Mouse (Mus musculus) mouse embryonic stem cell (cell line): ENCODE results near the gene Adora1.
"Not testable (repeated sequence)": the region's sequence is repeated elsewhere in the genome, so short reads cannot be mapped to it uniquely, and the experiment has no call there.

Source experiments
- in situ Hi-C, 2 experiments: fragments of 300-500 bp; cut with MboI; formaldehyde crosslinking; loops; 1 replicate in 1 of 2; 3 replicates in 1 of 2; pipeline ENCODE4 v1.14.3; 2019 to 2020; ENCODE audit warnings: low sequenced_read_pairs in 2 of 2, low pct_unique_long_range_greater_than_20kb in 1 of 2, mixed read lengths in 1 of 2; ENCODE audit not compliant: unreplicated experiment in 1 of 2

The Adora1 gene

GRCm38 (mm10) chr1:134235391-134235921 is at the start of gene Adora1:
Gene Adora1, minus strand, starts transcription at chr1:134235431.
- in situ Hi-C loops: no loop called here

- in situ Hi-C loops: no loop called here
These were observed 47.9 kb upstream of the Adora1 start for GRCm38 (mm10) chr1:134283108-134283507.

GRCm38 (mm10) chr1:134282342-134282741 is 47.1 kb upstream of the Adora1 start:
- in situ Hi-C loops: no loop called here

DNA sequence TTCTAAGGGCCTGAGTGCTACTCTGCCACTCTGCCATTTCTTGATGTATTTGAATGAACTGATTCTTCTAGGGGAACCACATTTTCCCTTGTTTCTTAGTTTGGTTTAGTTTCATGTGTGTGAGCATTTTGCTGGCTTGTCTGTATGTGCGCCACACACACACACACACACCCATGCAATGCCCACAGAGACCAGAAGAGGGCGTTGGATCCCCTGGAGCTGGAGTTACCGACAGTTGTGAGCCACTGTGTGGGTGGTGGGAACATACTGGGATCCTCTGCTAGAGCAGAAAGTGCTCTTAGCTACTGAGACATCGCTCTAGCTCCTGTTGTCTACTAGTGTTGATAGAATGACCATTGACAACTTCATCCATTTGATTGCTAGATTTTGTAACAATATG is 46.3 kb upstream of the Adora1 start:
- in situ Hi-C loops: no loop called here

DNA sequence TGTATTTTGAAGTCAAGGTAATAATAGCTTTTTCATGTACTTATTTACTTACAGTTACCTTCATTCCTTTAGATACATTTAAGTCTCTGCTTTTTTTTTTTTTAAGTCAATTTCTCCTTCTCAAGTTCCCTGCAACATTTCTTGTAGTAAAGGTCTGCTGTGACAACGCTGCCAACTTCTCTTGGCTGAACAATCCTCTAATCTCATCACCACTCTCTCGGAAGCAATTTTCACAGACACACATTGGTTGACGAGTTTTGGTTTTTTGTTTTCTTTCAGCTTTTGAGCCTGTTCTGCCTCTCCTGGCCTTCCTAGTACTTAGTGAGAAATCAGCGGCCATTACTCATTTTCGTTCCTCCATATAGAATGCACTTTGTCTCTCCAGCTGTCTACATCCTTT is 44.9 kb upstream of the Adora1 start:
- in situ Hi-C loops: no loop called here

- in situ Hi-C loops: no loop called here
These were observed 41.6 kb upstream of the Adora1 start for GRCm38 (mm10) chr1:134276823-134277222.

- in situ Hi-C loops: no loop called here
These were observed 40.6 kb upstream of the Adora1 start for GRCm38 (mm10) chr1:134275616-134276464.

GRCm38 (mm10) chr1:134274483-134274920 is 39.3 kb upstream of the Adora1 start:
- in situ Hi-C loops: no loop called here

- in situ Hi-C loops: no loop called here
These were observed 38.5 kb upstream of the Adora1 start for GRCm38 (mm10) chr1:134273493-134274395.

DNA sequence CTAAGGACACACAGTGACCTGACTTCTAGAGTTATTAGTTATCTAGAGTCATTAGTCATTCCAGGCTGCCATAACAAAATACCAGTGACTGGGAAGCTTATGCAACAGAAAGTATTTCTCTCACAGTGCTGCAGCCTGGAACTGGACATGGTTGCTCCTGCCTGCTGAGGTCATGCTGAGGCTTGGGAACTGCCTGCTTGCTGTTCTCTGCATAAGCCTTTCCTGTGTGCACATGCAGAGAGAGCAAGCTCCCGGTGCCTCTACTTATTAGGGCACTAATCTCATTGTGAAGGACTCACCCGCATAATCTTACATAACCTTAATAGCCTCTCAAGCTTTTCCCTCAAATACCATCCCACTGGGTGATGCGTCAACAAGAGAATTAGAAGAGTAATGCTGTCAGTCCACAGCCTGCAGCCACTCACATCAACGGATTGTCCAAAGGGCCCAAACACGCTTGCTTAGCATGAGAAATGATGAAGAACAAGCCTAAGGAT is 37.6 kb upstream of the Adora1 start:
- in situ Hi-C loops: no loop called here

DNA sequence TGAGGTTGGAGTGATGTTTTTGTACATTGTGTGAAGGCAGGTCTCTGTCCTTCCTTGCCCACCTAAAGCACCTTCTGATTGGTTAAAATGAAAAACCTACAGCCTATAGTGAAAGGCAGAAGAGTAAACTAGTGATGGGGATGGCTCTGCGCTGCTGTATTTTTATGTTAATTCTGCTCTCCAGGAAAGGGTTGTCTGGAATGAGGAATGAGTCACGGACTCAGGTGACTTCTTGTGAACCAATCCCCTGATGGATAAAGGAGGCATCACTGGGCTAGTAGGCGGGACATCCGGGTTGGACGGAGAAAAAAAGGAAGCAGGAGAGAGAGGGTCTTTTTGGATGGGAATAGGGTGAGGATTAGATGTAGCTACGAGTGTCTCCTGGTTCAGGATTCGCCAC is 34.8 kb upstream of the Adora1 start:
- in situ Hi-C loops: no loop called here

DNA sequence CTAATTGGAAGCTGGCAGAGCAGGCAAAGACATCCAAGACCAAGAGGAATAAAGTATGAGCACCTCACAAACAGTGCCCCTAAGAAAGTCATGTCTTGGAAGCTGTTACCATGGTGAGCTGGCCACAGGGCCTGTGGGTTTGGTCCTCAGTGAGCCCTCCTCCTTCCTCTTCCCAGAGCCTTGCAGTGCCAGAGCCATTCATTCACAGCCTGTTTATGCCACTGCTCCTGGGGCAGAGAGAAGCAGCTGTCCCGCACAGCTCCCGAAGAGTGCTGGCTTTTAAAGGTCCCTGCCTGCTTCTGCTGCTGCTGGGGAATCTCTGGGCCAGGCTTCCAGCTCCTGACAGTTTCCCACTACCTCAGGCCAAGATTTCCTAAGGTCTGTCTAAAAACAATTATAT is 30.6 kb upstream of the Adora1 start:
- in situ Hi-C loops: no loop called here

- in situ Hi-C loops: no loop called here
These were observed 29.1 kb upstream of the Adora1 start for GRCm38 (mm10) chr1:134264341-134264740.

GRCm38 (mm10) chr1:134249681-134250080 is 14.4 kb upstream of the Adora1 start:
- in situ Hi-C loops: not testable (repeated sequence)

GRCm38 (mm10) chr1:134246590-134246989 is 11.4 kb upstream of the Adora1 start:
- in situ Hi-C loops: no loop called here

DNA sequence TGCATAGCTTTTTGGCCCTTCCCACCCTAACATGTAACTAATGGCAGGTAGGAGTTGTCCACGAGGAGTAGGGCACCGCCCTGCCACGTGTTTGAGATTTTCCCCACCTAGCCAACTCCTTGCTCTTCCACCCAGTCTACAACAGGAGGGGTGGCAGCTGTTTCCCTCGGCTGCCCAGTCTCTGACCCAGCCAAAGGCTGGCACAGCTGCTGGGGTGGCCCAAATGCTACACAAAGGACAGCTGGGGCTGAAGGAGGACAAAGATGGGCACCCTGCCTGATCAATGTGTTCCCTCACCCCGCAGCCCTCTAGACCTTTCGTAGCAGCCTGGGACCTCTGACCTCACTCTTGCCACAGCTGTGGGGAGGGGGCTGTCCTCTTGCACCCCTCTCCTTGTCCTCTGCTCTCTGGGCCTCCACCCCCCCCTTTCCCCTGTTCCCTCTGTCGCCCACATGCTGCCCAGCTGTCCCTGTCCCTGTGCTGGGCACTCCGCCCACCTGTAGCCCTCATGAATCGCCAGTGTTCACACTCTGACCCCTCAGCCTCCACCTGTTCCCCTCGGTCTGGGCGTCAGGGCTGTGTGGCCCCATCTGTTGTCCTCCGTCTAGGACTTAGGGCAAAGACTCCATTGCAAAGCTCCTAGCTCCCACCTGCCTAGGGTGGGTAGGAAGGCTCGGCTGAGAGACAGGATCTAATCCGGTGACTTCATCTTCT is 9.9 kb upstream of the Adora1 start:
- in situ Hi-C loops: no loop called here

DNA sequence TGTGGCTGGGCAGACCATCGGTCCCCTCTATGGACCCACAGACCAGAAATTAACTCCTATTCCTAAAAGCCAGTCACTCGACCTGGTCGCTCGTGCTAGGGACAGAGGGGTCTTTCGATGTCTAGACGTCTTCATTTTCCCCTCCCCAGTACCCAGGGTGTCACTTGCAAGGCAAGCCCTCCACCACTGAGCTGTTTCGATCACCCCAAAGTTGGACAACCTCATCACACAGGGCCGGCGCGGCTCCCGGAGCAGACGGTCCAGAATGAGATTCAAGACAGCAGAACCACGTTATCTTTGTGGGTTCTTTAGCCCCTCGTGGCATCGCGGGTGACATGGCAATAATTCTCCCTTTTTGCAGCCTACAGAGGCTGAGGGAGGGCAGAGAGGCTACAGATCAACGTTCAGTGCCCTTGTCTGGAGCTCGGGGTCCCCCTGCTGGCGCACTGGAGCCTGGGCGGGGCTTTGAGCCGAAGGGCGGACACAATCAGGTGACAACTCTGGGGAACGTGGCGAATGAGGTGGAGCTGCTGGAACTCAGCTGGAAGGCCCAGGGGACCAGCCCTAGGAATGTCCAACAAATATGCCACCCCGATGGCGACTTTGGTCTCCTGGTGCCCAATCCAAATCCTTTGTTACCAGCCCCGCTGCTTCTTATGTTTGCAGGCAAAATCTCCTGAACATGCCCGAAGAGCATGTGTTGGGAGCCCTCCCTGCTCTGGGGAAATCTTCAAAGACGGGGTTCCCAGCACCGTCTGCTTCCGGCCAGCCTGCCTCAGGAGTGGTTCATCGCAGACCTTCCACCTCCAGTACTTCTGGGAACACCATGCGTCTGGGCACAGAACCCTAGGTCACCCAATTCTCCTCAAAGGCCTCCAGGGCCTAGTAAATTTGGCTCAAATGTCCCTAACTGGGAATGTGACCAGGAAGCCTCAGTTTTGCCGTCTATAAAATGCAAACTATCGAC is 9.0 kb upstream of the Adora1 start:
- in situ Hi-C loops: no loop called here
